22 mouse cellular contexts compared by ENCODE assay signal in genomic region chr10:86889440-86889839, GRCm38 (mm10).
A peak's percentile ranks its signal among the peaks of the same experiment; 100 is the strongest.
DNase-seq lines count a peak whose midpoint lies in the region; ATAC-seq lines count a peak whose summit lies in the region.
"Had no signal": no experiment of that assay in that cellular context is flagged by ENCODE, and none has a peak within 500 bp of the region (broad histone marks: within the 10 kb centered on the region; RNA-seq: fewer than 3 reads in every experiment).

No protein-coding gene starts in this region.

- no peaks in the 10 kb centered on the region for H3K36me3 ChIP-seq in neural tube, embryonic 15.5 days
- H3K36me3 ChIP-seq: heart, embryonic 12.5 days; limb, embryonic 10.5 days; liver, embryonic 13.5 days had no signal

- no peak overlapping the region for H3K4me2 ChIP-seq in neural tube, embryonic 15.5 days
- H3K4me2 ChIP-seq: forebrain, embryonic 13.5 days; heart, embryonic 12.5 days; hindbrain, embryonic 14.5 days; liver, embryonic 13.5 days; midbrain, embryonic 11.5 days had no signal

- no peak for ATAC-seq in neural tube, embryonic 15.5 days (ENCODE audit: low FRiP score)
- ATAC-seq: forebrain, embryonic 13.5 days; intestine, embryonic 16.5 days had no signal

- H3K27me3 ChIP-seq in neural tube, embryonic 15.5 days (replicated peaks), result no peaks in the 10 kb centered on the region
- H3K27me3 ChIP-seq: forebrain, embryonic 13.5 days; heart, embryonic 12.5 days; liver, embryonic 13.5 days had no signal

- DNase-seq in adrenal gland, postnatal 14 days, result peak; percentile 11
- DNase-seq in adrenal gland, postnatal 10 days, result no peak
- DNase-seq in kidney, adult 11 months, result peak; percentile 21
- no peak for DNase-seq in kidney, adult 8-10 months
- DNase-seq in lung, postnatal 10 days, result peak; percentile 21
- no peak for DNase-seq in lung, postnatal 4 days
- peak; percentile 33 for DNase-seq in fibroblast of lung, adult 2 months (ENCODE audit: low read depth)
- DNase-seq: B cell, adult 2 months; cerebellum, adult 9-10 months; heart, postnatal 14 days; kidney, postnatal 10 days; liver, embryonic 13.5 days; right cerebral cortex, adult 18-20 months; thymus, postnatal 14 days had no signal

- no peak overlapping the region for H3K27ac ChIP-seq in neural tube, embryonic 15.5 days (replicated peaks)
- H3K27ac ChIP-seq: forebrain, embryonic 13.5 days; hindbrain, embryonic 14.5 days; left cerebral cortex, adult 2 months; limb, embryonic 10.5 days; liver, embryonic 13.5 days had no signal

- no peaks in the 10 kb centered on the region for H3K4me1 ChIP-seq in neural tube, embryonic 15.5 days
- H3K4me1 ChIP-seq: forebrain, embryonic 13.5 days; heart, embryonic 12.5 days; limb, embryonic 10.5 days; liver, embryonic 13.5 days had no signal

- H3K9me3 ChIP-seq in neural tube, embryonic 15.5 days (replicated peaks), result no peaks in the 10 kb centered on the region
- H3K9me3 ChIP-seq: forebrain, embryonic 13.5 days; heart, embryonic 12.5 days; limb, embryonic 10.5 days; liver, embryonic 13.5 days had no signal

- H3K9ac ChIP-seq in neural tube, embryonic 15.5 days (replicated peaks), result no peak overlapping the region
- H3K9ac ChIP-seq: forebrain, embryonic 13.5 days; heart, embryonic 12.5 days; hindbrain, embryonic 14.5 days; liver, embryonic 13.5 days had no signal

- no peak overlapping the region for H3K4me3 ChIP-seq in neural tube, embryonic 15.5 days (replicated peaks)
- H3K4me3 ChIP-seq: forebrain, embryonic 13.5 days; heart, embryonic 12.5 days; left cerebral cortex, adult 2 months; limb, embryonic 10.5 days; liver, embryonic 13.5 days had no signal

Comparison
In these comparisons a context has a peak if more than half of its experiments do, and no peak if none do; other contexts are left out.
1. DNase-seq: peak in adrenal gland, postnatal 14 days (single experiment), kidney, adult 11 months (single experiment), lung, postnatal 10 days (single experiment) and fibroblast of lung, adult 2 months (single experiment); none in adrenal gland, postnatal 10 days (single experiment), kidney, adult 8-10 months (0 of 2) and lung, postnatal 4 days (0 of 2).